Mouse (Mus musculus) brain, embryonic 14.5 days (tissue): ENCODE results near the gene Yy1.

ENCODE experiments used
- CTCF ChIP-seq: fragments of 200-500 bp; IDR thresholded peaks from 2 replicates; pipeline ENCODE4 v1.5.1; 2012; ENCODE audit warnings: inconsistent platforms, mild to moderate bottlenecking, moderate library complexity, borderline replicate concordance; ENCODE audit not compliant: insufficient read depth, insufficient read length; ENCODE audit errors: extremely low read depth
- POLR2A ChIP-seq: fragments of 200-500 bp; IDR thresholded peaks from 2 replicates; pipeline ENCODE4 v1.6.1; 2012; ENCODE audit warnings: mild to moderate bottlenecking, inconsistent platforms, borderline replicate concordance; ENCODE audit not compliant: poor library complexity, insufficient read depth, insufficient read length, severe bottlenecking; ENCODE audit errors: extremely low read depth

DNA sequence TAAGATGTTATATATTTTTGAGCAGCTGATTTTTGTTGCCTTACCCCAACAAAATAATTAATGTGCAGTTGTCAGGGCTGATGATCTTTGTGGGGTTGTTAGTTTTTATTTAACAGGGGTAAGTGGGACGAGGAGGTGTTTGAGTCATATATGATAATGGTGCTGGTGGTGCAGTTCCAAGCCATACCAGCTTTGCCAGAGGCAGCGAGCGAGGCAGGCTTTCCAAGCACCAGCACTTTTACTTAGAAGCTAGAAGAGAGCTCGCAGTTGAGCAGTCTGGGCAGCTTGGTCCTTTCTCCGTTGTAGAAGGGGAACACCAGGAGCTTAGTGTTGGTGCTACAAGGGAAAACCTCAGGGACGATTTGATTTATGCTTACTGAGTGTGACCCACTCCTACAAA is 19.7 kb downstream of the Yy1 start:
- TF ChIP-seq CTCF = no peak
- TF ChIP-seq POLR2A = no peak
